Mouse (Mus musculus): Measurements from ENCODE around the gene Cep164. TPM values are rescaled to one million over a fixed set of nuclear protein-coding genes. Genes with fewer than 3 reads are reported as not detected.

Gene Cep164
- total and polyA plus RNA-seq, 2 experiments from 2014 or later: 14.2 to 24.6 TPM

- peak within 1 kb of the TSS; percentile 93 for H3K9ac ChIP-seq (replicated peaks; ENCODE audit: low read length)
- peak; percentile 64 for TF ChIP-seq CTCF (IDR thresholded peaks at IDR 0.05; ENCODE audit: low read depth)
- H3K4me1 ChIP-seq (ENCODE audit: insufficient read depth, low read length): peaks cover 25% of the 10 kb centered on the region
- 1% methylated on average over 40 of the region's 40 CpGs for WGBS
- peak within 1 kb of the TSS; percentile 80 for H3K27ac ChIP-seq
- H3K4me3 ChIP-seq (ENCODE audit: low read length): peak within 1 kb of the TSS; percentile 68
- no peaks in the 10 kb centered on the region for H3K9me3 ChIP-seq (ENCODE audit: low read length)
- no peaks in the 10 kb centered on the region for H3K36me3 ChIP-seq (ENCODE audit: insufficient read depth, low read length)
- peak within 1 kb of the TSS; percentile 95 for H3K4me2 ChIP-seq (ENCODE audit: low read depth, low read length)
- H3K27me3 ChIP-seq (ENCODE audit: insufficient read depth, low read length): no peaks in the 10 kb centered on the region
- peak; percentile 96 for DNase-seq (ENCODE audit: low spot score)
- peak; percentile 90 for ATAC-seq
These were observed 10.1 kb upstream of the Cep164 start, which contains the start of gene Bace1 for GRCm38 (mm10) chr9:45838434-45839138. Bace1 (plus strand) TSS chr9:45838580.

GRCm38 (mm10) chr9:45838069-45838433 is 9.6 kb upstream of the Cep164 start:
- no peak for TF ChIP-seq CTCF (IDR thresholded peaks at IDR 0.05; ENCODE audit: low read depth)
- no peak overlapping the region for H3K27ac ChIP-seq
- peaks cover 25% of the 10 kb centered on the region for H3K4me1 ChIP-seq (ENCODE audit: insufficient read depth, low read length)
- 18% methylated on average over 4 of the region's 4 CpGs for WGBS
- H3K9me3 ChIP-seq (ENCODE audit: low read length): no peaks in the 10 kb centered on the region
- ATAC-seq (peak; percentile 58; the same call in 1 of the 2 replicates), DNase-seq (ENCODE audit: low spot score) (no peak)
- H3K9ac ChIP-seq (replicated peaks; ENCODE audit: low read length): peak overlapping the region; percentile 93; the same call in 1 of the 2 replicates
- peak overlapping the region; percentile 95 for H3K4me2 ChIP-seq (ENCODE audit: low read depth, low read length)
- H3K36me3 ChIP-seq (ENCODE audit: insufficient read depth, low read length): no peaks in the 10 kb centered on the region
- H3K27me3 ChIP-seq (ENCODE audit: insufficient read depth, low read length): no peaks in the 10 kb centered on the region
- peak overlapping the region; percentile 68 for H3K4me3 ChIP-seq (ENCODE audit: low read length)

GRCm38 (mm10) chr9:45833461-45833860 is 5.0 kb upstream of the Cep164 start:
- H3K4me1 ChIP-seq (ENCODE audit: insufficient read depth, low read length): no peaks in the 10 kb centered on the region
- ATAC-seq (no peak), DNase-seq (ENCODE audit: low spot score) (no peak)
- H3K9me3 ChIP-seq (ENCODE audit: low read length): no peaks in the 10 kb centered on the region
- no peak overlapping the region for H3K4me2 ChIP-seq (ENCODE audit: low read depth, low read length)
- no peak overlapping the region for H3K4me3 ChIP-seq (ENCODE audit: low read length)
- H3K27me3 ChIP-seq (ENCODE audit: insufficient read depth, low read length): no peaks in the 10 kb centered on the region
- H3K9ac ChIP-seq (replicated peaks; ENCODE audit: low read length): no peak overlapping the region
- H3K36me3 ChIP-seq (ENCODE audit: insufficient read depth, low read length): no peaks in the 10 kb centered on the region
- H3K27ac ChIP-seq: no peak overlapping the region
- no peak for TF ChIP-seq CTCF (IDR thresholded peaks at IDR 0.05; ENCODE audit: low read depth)
- WGBS: 87% methylated on average over 2 of the region's 2 CpGs

GRCm38 (mm10) chr9:45832898-45833297 is 4.4 kb upstream of the Cep164 start:
- no peak overlapping the region for H3K27ac ChIP-seq
- DNase-seq (ENCODE audit: low spot score) (no peak), ATAC-seq (no peak)
- no peaks in the 10 kb centered on the region for H3K4me1 ChIP-seq (ENCODE audit: insufficient read depth, low read length)
- H3K27me3 ChIP-seq (ENCODE audit: insufficient read depth, low read length): no peaks in the 10 kb centered on the region
- no peak overlapping the region for H3K9ac ChIP-seq (replicated peaks; ENCODE audit: low read length)
- H3K4me2 ChIP-seq (ENCODE audit: low read depth, low read length): no peak overlapping the region
- H3K4me3 ChIP-seq (ENCODE audit: low read length): no peak overlapping the region
- 85% methylated on average over 2 of the region's 2 CpGs for WGBS
- no peaks in the 10 kb centered on the region for H3K9me3 ChIP-seq (ENCODE audit: low read length)
- no peaks in the 10 kb centered on the region for H3K36me3 ChIP-seq (ENCODE audit: insufficient read depth, low read length)
- TF ChIP-seq CTCF (IDR thresholded peaks at IDR 0.05; ENCODE audit: low read depth): no peak

DNA sequence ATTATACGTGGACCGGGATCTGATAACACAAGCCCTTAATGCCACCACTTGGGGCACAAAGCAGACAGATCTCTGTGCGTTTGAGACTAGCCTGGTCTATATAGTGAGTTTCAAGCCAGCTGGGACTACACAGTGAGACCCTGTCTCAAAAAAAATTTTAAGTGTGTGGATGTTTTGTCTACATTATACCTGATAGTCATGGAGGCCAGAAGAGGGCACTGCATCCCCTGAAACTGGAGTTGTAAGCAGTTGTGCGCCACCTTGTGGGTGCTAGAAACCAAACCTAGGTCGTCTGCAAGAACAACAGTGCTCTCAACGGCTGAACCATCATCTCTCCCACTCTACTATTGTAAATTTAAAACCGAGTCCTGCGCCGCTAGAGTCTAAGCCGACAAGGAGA is 616 bp upstream of the Cep164 start:
- TF ChIP-seq CTCF (IDR thresholded peaks at IDR 0.05; ENCODE audit: low read depth): peak; percentile 90
- Histone ChIP-seq H3K9me3 (ENCODE audit: low read length) (no peaks in the 10 kb centered on the region), H3K4me3 (ENCODE audit: low read length) (peak overlapping the region; percentile 84; the same call in 1 of the 2 replicates), H3K36me3 (ENCODE audit: insufficient read depth, low read length) (no peaks in the 10 kb centered on the region), H3K9ac (replicated peaks; ENCODE audit: low read length) (no peak overlapping the region), H3K4me1 (ENCODE audit: insufficient read depth, low read length) (no peaks in the 10 kb centered on the region), H3K4me2 (ENCODE audit: low read depth, low read length) (peak overlapping the region; percentile 93), H3K27ac (no peak overlapping the region), H3K27me3 (ENCODE audit: insufficient read depth, low read length) (no peaks in the 10 kb centered on the region)
- DNase-seq (ENCODE audit: low spot score) (peak; percentile 93), ATAC-seq (peak; percentile 50)
- WGBS: 28% methylated on average over 10 of the region's 10 CpGs

- Histone ChIP-seq H3K4me1 (ENCODE audit: insufficient read depth, low read length) (no peaks in the 10 kb centered on the region), H3K4me3 (ENCODE audit: low read length) (peak overlapping the region; percentile 84), H3K9me3 (ENCODE audit: low read length) (no peaks in the 10 kb centered on the region), H3K4me2 (ENCODE audit: low read depth, low read length) (peak overlapping the region; percentile 93), H3K27ac (peak overlapping the region; percentile 86), H3K36me3 (ENCODE audit: insufficient read depth, low read length) (no peaks in the 10 kb centered on the region), H3K27me3 (ENCODE audit: insufficient read depth, low read length) (no peaks in the 10 kb centered on the region), H3K9ac (replicated peaks; ENCODE audit: low read length) (peak overlapping the region; percentile 62)
- 6% methylated on average over 22 of the region's 23 CpGs for WGBS
- ATAC-seq (peak; percentile 43), DNase-seq (ENCODE audit: low spot score) (peak; percentile 49)
- TF ChIP-seq CTCF (IDR thresholded peaks at IDR 0.05; ENCODE audit: low read depth): 0 out of 2 replicates have a peak, but pooled peaks have one; percentile 6
These were observed 714 bp downstream of the Cep164 start for GRCm38 (mm10) chr9:45827663-45828290.
